Mouse (Mus musculus): ENCODE data around the gene Gm17949.

Gene Gm17949

GRCm38 (mm10) chr17:56990966-56991365, 20.3 kb upstream of the Gm17949 start:
- DNase-seq: no peak

GRCm38 (mm10) chr17:56995046-56995445, 16.2 kb upstream of the Gm17949 start:
- no peak for DNase-seq

GRCm38 (mm10) chr17:56996506-56996905, 14.8 kb upstream of the Gm17949 start:
- DNase-seq: no peak

- peak; percentile 98 for DNase-seq
Observed at GRCm38 (mm10) chr17:56997029-56997667, 14.1 kb upstream of the Gm17949 start, which contains the start of gene Alkbh7. Alkbh7 (plus strand) TSS chr17:56997339.

- DNase-seq: no peak
Observed at GRCm38 (mm10) chr17:56999414-56999813, 11.9 kb upstream of the Gm17949 start.

- DNase-seq: no peak
Observed at GRCm38 (mm10) chr17:56999968-57000609, 11.2 kb upstream of the Gm17949 start, which contains the start of gene Pspn. Pspn (minus strand) TSS chr17:57000018.

GRCm38 (mm10) chr17:57001228-57001627, 10.0 kb upstream of the Gm17949 start:
- no peak for DNase-seq

GRCm38 (mm10) chr17:57003994-57004393, 7.3 kb upstream of the Gm17949 start:
- peak; percentile 42 for DNase-seq

- DNase-seq: no peak
Observed at GRCm38 (mm10) chr17:57007137-57007905, 3.9 kb upstream of the Gm17949 start.

GRCm38 (mm10) chr17:57010911-57011235, 396 bp upstream of the Gm17949 start:
- no peak for DNase-seq

GRCm38 (mm10) chr17:57012245-57012795, 1.1 kb downstream of the Gm17949 start:
- peak; percentile 63 for DNase-seq

GRCm38 (mm10) chr17:57019693-57020092, 8.4 kb downstream of the Gm17949 start:
- DNase-seq: peak; percentile 65

GRCm38 (mm10) chr17:57020960-57021359, 9.7 kb downstream of the Gm17949 start:
- DNase-seq: peak; percentile 41

- DNase-seq: no peak
Observed at GRCm38 (mm10) chr17:57027471-57027870, 16.2 kb downstream of the Gm17949 start.

- peak; percentile 72 for DNase-seq
Observed at GRCm38 (mm10) chr17:57029691-57030090, 18.4 kb downstream of the Gm17949 start.

GRCm38 (mm10) chr17:57030931-57031660, 19.8 kb downstream of the Gm17949 start, which contains the start of gene Khsrp:
Khsrp (minus strand) TSS chr17:57031522.
- DNase-seq: peak; percentile 62

GRCm38 (mm10) chr17:57031661-57032420, 20.6 kb downstream of the Gm17949 start:
- DNase-seq: peak; percentile 99

- DNase-seq: no peak
Observed at GRCm38 (mm10) chr17:57032854-57033253, 21.6 kb downstream of the Gm17949 start.

GRCm38 (mm10) chr17:57038978-57039377, 27.7 kb downstream of the Gm17949 start:
- peak; percentile 32 for DNase-seq

- DNase-seq: no peak
Observed at GRCm38 (mm10) chr17:57041554-57041953, 30.3 kb downstream of the Gm17949 start, which contains the start of gene Slc25a41. Slc25a41 (minus strand) TSS chr17:57041654.

- peak; percentile 53 for DNase-seq
Observed at GRCm38 (mm10) chr17:57047406-57047805, 36.1 kb downstream of the Gm17949 start.

GRCm38 (mm10) chr17:57048816-57049215, 37.5 kb downstream of the Gm17949 start:
- no peak for DNase-seq
